Mouse (Mus musculus) embryonic fibroblast, embryonic 13.5 days (primary cell): ENCODE measurements around the gene Eef2. TPM values are rescaled to one million over a fixed set of nuclear protein-coding genes. Genes with fewer than 3 reads are reported as not detected.

Source experiments
- H3K27ac ChIP-seq: 2 replicates; pipeline ENCODE4 v1.5.1; 2012; ENCODE audit warnings: low read length, control low read depth, inconsistent platforms; ENCODE audit not compliant: insufficient read depth
- H3K4me1 ChIP-seq: 2 replicates; pipeline ENCODE4 v1.6.1; 2011; ENCODE audit warnings: low read length; ENCODE audit not compliant: control insufficient read depth, insufficient read depth
- H3K4me3 ChIP-seq: 2 replicates; pipeline ENCODE4 v1.5.1; 2011; ENCODE audit warnings: mild to moderate bottlenecking, control low read depth, low read length; ENCODE audit not compliant: insufficient read depth
- CTCF ChIP-seq: IDR thresholded peaks from 2 replicates; pipeline ENCODE4 v1.5.1; 2011; ENCODE audit warnings: mild to moderate bottlenecking, control low read depth, low read length, moderate library complexity, borderline replicate concordance; ENCODE audit not compliant: insufficient read depth
- POLR2A ChIP-seq: IDR thresholded peaks from 2 replicates; pipeline ENCODE4 v1.6.1; 2011; ENCODE audit warnings: low read depth, mild to moderate bottlenecking, control low read depth, low read length, moderate library complexity
- polyA plus RNA-seq: library from polyadenylated mRNA; stranded (reverse); fragments of >200 nt; gene quantifications from 2 replicates; pipeline ENCODE4 v1.2.4, GENCODE M21; 2011; ENCODE audit warnings: low read depth; ENCODE audit not compliant: missing spikeins, insufficient read length

Eef2 gene
- polyA plus RNA-seq, 1 experiment, result 1,643 TPM

DNA sequence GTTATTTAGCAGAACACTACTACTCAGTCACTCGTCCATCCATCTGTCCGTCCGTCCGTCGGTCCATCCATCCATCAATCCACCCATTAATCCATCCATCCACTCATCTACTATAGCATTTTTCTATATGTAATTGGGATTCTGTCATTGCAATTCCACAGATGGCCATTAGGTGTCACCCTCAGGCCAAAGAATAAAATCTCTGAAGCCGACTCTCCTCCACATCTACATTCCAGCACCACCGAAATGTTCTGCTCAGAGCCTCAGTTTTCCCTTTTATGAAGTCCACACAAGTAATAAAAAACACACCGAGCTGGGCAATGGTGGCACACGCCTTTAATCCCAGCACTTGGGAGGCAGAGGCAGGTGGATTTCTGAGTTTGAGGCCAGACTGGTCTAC is 21.8 kb downstream of the Eef2 start:
- no peak overlapping the region for H3K27ac ChIP-seq
- no peak overlapping the region for H3K4me3 ChIP-seq
- TF ChIP-seq POLR2A (no peak), CTCF (no peak)
- no peaks in the 10 kb centered on the region for H3K4me1 ChIP-seq

DNA sequence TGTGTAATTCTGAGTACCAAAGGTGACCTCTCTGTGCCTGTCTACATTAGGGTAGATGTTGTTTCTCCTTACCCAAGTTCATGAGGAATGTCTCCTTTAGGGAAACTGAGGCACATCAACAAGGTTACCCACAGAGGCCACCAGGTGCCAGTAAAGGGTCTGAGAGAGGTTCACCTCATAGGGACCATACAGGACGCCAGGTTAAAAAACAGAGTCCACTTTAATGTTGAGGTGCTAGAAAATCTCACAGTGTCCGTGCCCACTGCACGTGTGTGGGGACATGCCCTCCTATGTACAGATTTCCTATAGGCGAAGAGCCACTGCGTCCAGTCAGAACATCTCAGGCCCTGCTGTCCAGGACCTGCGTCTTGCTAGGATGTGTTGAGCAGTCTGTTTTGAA is 22.6 kb downstream of the Eef2 start:
- Histone ChIP-seq H3K4me1 (no peaks in the 10 kb centered on the region), H3K4me3 (no peak overlapping the region), H3K27ac (no peak overlapping the region)
- TF ChIP-seq POLR2A (no peak), CTCF (no peak)

DNA sequence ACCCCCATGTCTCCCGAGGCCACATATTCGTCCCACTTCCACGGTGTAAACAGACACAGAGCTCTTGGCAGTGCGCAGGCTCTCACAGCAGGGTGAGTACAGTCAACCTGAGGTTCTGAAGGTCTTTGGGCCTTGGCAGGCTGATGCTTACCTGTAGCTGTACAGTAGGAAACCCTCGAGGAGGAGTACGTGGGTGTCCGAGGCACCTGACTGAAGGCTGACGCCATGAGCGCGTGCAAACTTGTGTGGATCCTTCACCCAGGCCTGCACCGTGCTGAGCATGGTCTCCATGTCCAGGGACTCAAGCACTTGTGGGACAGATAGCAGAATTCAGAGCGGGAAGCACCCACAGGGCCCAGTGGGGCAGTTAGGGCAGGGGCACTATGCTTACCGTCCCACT is 23.7 kb downstream of the Eef2 start:
- Histone ChIP-seq H3K27ac (no peak overlapping the region), H3K4me1 (no peaks in the 10 kb centered on the region), H3K4me3 (no peak overlapping the region)
- no peak for TF ChIP-seq CTCF
- TF ChIP-seq POLR2A, result no peak

DNA sequence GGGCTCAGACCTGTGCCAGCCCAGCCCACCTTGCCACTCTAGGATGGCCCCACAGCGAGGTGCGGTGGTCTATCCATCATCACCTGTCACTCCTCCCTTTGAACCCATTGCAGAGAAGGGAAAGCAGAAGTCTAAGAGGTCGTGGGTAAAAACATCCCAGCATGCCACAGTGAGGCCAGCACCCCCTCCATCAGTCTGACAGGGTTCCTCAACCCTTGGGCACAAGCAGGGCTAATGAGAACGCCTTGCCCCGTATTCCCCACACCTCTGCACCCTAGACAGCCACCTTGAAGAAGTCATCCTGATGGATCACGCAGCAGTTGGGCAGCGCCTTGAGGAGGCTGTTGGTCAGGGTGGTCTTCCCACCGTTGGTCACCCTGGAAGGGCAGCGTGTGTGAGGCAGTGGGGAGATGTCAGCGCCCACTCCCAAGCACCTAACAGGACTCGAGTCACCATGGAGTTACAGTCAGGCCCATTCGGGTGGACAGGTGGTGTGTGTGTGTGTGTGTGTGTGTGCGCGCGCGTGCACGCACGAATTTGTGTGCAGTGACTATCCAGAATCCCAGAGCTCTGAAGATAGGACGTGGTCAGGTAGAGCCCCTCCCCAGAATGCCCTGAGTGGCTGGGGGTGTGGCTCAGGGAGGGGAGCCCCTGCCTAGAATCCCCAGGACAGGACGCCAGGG is 24.3 kb downstream of the Eef2 start:
- TF ChIP-seq POLR2A (no peak), CTCF (no peak)
- no peak overlapping the region for H3K27ac ChIP-seq
- H3K4me1 ChIP-seq, result no peaks in the 10 kb centered on the region
- no peak overlapping the region for H3K4me3 ChIP-seq

DNA sequence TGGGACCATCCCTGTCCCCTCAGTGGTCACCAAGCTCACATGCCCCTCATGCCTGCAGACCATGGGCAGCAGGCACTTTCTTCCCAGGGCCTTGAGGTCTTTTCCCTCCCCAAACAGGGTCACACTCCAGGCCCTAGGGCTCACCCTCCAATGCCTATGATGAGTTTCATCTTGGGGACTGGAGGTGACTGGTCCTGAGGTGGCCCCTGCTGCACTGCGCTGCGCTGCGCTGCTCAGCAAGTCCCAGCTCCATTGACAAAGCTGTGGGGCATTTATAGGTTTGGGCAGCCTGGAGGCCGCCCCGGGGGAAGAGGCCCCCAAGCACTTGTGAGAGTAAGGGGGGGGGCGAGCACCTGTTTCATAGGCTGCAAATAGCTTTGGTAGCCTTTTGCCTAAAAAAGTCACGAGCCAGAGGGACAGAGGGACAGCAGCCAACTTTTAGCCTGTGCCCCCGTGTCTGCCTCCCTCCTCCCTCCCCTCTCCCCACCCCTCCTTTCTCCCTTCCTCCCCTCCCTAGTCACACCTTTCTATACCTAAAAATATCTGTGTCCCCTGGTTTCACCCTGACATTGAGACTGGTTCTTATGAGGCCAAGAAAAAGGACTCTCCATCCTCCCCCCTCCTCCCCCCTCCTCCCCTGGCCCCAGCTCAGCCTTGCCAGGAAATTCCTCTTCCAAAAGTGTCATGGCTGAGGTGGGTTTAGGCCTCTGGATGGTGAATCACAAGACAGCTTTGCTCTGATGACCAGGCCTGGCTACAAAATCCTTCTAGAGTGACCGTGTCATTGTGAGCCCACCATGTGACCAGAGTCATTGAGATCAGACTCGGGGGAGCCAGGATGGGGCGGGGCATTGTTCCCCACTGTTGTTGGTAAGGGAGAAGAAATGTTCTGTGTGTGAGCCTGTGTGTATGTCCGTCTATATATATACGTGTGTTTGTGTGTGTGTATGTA is 25.7 kb downstream of the Eef2 start, which contains the start of gene Nmrk2:
Gene Nmrk2 (minus strand): TSS at position 245 of the 952 bp plus-strand sequence.
- no peak within 1 kb of the TSS for H3K4me3 ChIP-seq
- H3K4me1 ChIP-seq, result no peaks in the 10 kb centered on the region
- TF ChIP-seq CTCF (no peak), POLR2A (no peak)
- H3K27ac ChIP-seq, result no peak within 1 kb of the TSS

DNA sequence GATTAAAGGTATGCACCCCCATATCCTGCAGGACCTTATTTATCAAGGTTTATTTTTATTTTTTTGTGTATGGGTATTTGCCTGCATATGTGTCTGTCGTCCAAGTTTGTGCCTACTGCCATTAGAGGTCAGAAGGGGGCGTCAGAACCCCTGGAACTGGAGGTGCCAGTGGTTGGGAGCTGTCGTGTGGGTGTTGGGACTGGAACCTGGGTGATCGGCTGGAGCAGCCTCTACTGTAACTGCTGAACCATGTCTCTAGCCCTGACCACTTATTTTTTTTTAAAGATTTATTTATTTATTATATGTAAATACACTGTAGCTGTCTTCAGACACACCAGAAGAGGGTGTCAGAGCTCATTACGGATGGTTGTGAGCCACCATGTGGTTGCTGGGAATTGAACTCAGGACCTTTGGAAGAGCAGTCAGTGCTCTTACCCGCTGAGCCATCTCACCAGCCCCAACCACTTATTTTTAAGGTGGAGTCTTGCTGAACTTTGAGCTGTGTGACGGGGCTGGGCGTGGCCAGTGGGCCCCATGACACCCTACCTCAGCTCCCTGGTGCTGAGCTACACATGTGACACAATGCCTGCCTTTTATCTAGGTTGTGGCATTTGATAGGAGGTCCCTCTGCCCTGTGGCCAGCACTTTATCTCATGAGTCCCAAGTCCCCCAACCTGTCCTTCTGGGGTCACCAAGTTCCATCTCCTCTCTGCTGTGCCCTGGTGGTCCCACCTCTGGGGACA is 26.7 kb downstream of the Eef2 start:
- Histone ChIP-seq H3K4me3 (no peak overlapping the region), H3K27ac (no peak overlapping the region), H3K4me1 (no peaks in the 10 kb centered on the region)
- TF ChIP-seq POLR2A (no peak), CTCF (no peak)

DNA sequence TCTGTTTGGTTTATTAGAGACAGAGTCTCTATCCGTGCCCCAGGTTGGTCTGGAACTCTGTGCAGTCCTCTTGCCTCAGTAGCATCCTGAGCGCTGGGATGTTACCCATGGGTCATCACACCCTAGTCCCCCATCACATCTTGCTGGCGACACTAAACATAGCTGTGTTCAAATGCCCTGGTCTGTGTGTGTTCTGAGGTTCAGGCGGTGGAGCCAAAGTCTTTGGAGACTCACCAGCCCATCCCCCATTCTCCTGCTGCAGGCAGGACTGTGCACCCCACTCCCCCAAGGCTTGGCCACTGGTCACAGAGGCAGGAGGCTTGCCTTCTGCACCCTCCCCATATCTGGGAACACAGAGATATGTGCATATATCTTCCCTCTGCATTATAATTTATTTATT is 27.7 kb downstream of the Eef2 start:
- no peak for TF ChIP-seq POLR2A
- Histone ChIP-seq H3K27ac (no peak overlapping the region), H3K4me3 (no peak overlapping the region), H3K4me1 (no peaks in the 10 kb centered on the region)

DNA sequence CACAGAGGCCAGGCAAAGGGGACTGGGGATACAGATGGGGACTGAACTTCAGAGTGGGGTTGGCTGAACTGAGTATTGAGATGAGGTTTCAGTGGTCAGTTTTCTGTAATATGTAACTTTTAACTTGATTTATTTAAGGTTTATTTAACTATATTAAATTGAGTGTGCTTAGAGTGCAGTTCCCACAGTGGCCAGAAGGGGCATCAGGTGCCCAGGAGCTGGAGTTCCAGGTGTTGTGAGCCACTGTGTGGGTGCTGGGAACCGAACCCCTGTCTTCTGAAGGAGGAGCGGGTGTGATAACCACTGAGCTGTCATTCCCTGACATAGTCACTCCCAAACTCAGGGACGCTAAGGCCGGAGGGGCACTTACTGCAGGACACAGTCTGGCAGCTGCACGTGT is 33.7 kb downstream of the Eef2 start:
- no peak for TF ChIP-seq POLR2A
- TF ChIP-seq CTCF, result no peak
- H3K4me1 ChIP-seq, result no peaks in the 10 kb centered on the region
- H3K27ac ChIP-seq, result no peak overlapping the region
- H3K4me3 ChIP-seq, result no peak overlapping the region

DNA sequence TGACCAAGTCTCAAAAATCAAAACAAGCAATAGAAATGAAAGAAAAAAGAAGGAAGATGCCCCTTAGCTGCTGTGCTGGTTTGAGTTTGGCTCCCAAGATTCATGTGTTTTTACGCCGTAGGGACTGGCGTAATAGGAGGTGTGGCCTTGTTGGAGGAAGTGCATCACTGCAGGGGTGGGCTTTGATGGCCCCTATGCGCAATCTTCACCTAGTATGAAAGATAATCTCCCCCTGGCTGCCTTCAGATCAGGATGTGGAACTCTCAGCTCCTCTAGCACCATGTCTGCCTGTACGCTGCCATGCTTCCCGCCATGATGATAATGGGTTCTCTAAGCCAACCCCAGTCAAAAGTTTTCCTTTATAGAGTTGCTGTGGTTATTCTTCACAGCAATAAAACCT is 39.8 kb downstream of the Eef2 start:
- H3K27ac ChIP-seq, result no peak overlapping the region
- no peaks in the 10 kb centered on the region for H3K4me1 ChIP-seq
- TF ChIP-seq POLR2A (no peak), CTCF (no peak)
- H3K4me3 ChIP-seq, result no peak overlapping the region
